Mouse (Mus musculus): ENCODE data around the gene U2af1l4.

- no peak for TF ChIP-seq CTCF (IDR thresholded peaks at IDR 0.05; ENCODE audit: low read depth, low read length)
- TF ChIP-seq TAL1 (conservative IDR thresholded peaks at IDR 0.05; ENCODE audit: low read depth, low read length): no peak
- no peak for TF ChIP-seq GATA1 (IDR thresholded peaks at IDR 0.05; ENCODE audit: borderline replicate concordance, low read length)
Observed at GRCm38 (mm10) chr7:30572969-30573368, 9.9 kb downstream of the U2af1l4 start.
